In the genomic region with DNA sequence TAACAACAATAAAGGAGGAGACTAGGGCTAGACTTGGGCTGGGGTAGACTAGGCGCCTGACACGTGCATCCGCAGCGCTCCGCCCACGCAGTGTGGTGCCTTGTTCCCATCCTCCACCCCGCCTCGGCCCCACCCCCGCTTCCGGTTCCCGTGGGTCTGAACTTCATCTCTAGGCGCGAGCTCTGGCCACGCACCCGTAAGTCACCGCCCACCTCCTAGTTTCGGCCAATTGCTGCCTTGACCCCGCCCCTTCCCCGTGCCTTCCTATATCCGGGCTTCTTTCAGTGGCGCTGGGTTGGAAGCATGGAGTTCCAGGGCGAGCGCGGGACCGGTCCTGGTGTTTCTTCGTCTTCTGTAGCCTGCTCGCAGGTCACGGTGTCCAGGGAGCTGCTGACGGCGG, we compare ENCODE assay signal across 1 mouse cellular context.
TF ChIP-seq lines count a peak whose summit lies in the region.

A gene (plus strand): TSS at position 266 of the 400 bp plus-strand sequence.

TF ChIP-seq in MEL, 35 proteins besides CTCF, POLR2A, EP300 and RAD21 (continued from another document):
- peak; percentile 50; the same call in 1 of the 2 replicates for TF ChIP-seq KAT2A (conservative IDR thresholded peaks at IDR 0.05; ENCODE audit: low read depth, low read length)
- no peak for TF ChIP-seq ZKSCAN1 (IDR thresholded peaks at IDR 0.05; ENCODE audit: low read depth, low read length)
- no peak for TF ChIP-seq ZNF384 (IDR thresholded peaks at IDR 0.05; ENCODE audit: low read depth, low read length)
- peak; percentile 99 for TF ChIP-seq SIN3A (IDR thresholded peaks at IDR 0.05; ENCODE audit: low read length)
- peak; percentile 69; the same call in 1 of the 2 replicates for TF ChIP-seq ETS1 (IDR thresholded peaks at IDR 0.05; ENCODE audit: low read depth, low read length)
- TF ChIP-seq UBTF (IDR thresholded peaks at IDR 0.05; ENCODE audit: borderline replicate concordance, insufficient read depth, low read depth, low read length) = no peak
- TF ChIP-seq TAL1 (IDR thresholded peaks at IDR 0.05; ENCODE audit: low read length) = no peak
- TF ChIP-seq USF2 (IDR thresholded peaks at IDR 0.05; ENCODE audit: borderline replicate concordance in 1 of 2, insufficient read depth in 1 of 2, low read depth in 1 of 2, low read length in 2 of 2) = no peak
TF ChIP-seq in MEL: peak in this region for 17.
